Mouse (Mus musculus) MEL (cell line): ENCODE results near the gene Gm20431. TPM values are rescaled to one million over a fixed set of nuclear protein-coding genes. Genes with fewer than 3 reads are reported as not detected.

Experiments
- DNase-seq: peaks from one replicate; pipeline ENCODE4 v3.0.0; 2011; ENCODE audit warnings: low read depth, low spot score
- H3K27ac ChIP-seq: 2 replicates; pipeline ENCODE4 v1.5.1; 2012; ENCODE audit warnings: low read depth, mild to moderate bottlenecking, control low read depth, low read length, moderate library complexity; ENCODE audit not compliant: control insufficient read depth
- H3K27me3 ChIP-seq, 2 experiments: fragments of 150-350 bp in 1 of 2; sonication (generic) in 1 of 2; 2 replicates each; pipeline ENCODE4 v1.6.1; 2012; ENCODE audit warnings: low read length in 2 of 2, mild to moderate bottlenecking in 2 of 2, improper control_type of control experiment in 1 of 2, moderate library complexity in 1 of 2; ENCODE audit not compliant: insufficient read depth in 2 of 2, control insufficient read depth in 1 of 2
- H3K36me3 ChIP-seq, 2 experiments: 2 replicates each; pipeline ENCODE4 v1.6.1; 2012 to 2014; ENCODE audit warnings: low read length in 2 of 2, improper control_type of control experiment in 1 of 2, inconsistent platforms in 1 of 2, mild to moderate bottlenecking in 1 of 2; ENCODE audit not compliant: insufficient read depth in 2 of 2, control insufficient read depth in 1 of 2
- H3K4me1 ChIP-seq, 2 experiments: fragments of 150-350 bp in 1 of 2; sonication (generic) in 1 of 2; 2 replicates each; pipeline ENCODE4 v1.6.1; 2012; ENCODE audit warnings: low read length in 2 of 2, improper control_type of control experiment in 1 of 2, mild to moderate bottlenecking in 1 of 2; ENCODE audit not compliant: insufficient read depth in 2 of 2, control insufficient read depth in 1 of 2
- H3K4me3 ChIP-seq, 2 experiments: fragments of 150-350 bp in 1 of 2; sonication (generic) in 1 of 2; 2 replicates each; pipeline ENCODE4 v1.5.1; 2012; ENCODE audit warnings: low read depth in 2 of 2, low read length in 2 of 2, mild to moderate bottlenecking in 2 of 2, moderate library complexity in 2 of 2, control low read depth in 1 of 2, improper control_type of control experiment in 1 of 2; ENCODE audit not compliant: control insufficient read depth in 1 of 2, insufficient read depth in 1 of 2
- H3K79me2 ChIP-seq: 2 replicates; pipeline ENCODE4 v1.6.1; 2012; ENCODE audit warnings: mild to moderate bottlenecking, low read length, moderate library complexity; ENCODE audit not compliant: control insufficient read depth, poor library complexity, insufficient read depth
- H3K9ac ChIP-seq: 2 replicates; pipeline ENCODE4 v1.6.1; 2012; ENCODE audit warnings: low read depth, mild to moderate bottlenecking, control low read depth, low read length, moderate library complexity; ENCODE audit not compliant: control insufficient read depth, poor library complexity, severe bottlenecking
- H3K9me3 ChIP-seq: fragments of 150-350 bp; sonication (generic); replicated peaks from 2 replicates; pipeline ENCODE4 v1.6.1; 2012; ENCODE audit warnings: mild to moderate bottlenecking, low read length, improper control_type of control experiment, moderate library complexity; ENCODE audit not compliant: insufficient read depth
- BHLHE40 ChIP-seq: IDR thresholded peaks from 2 replicates; pipeline ENCODE4 v1.6.1; 2012; ENCODE audit warnings: low read depth, mild to moderate bottlenecking, inconsistent platforms, low read length, improper control_type of control experiment, borderline replicate concordance
- CHD2 ChIP-seq: IDR thresholded peaks from 2 replicates; pipeline ENCODE4 v1.6.1; 2011; ENCODE audit warnings: low read length, improper control_type of control experiment
- CTCF ChIP-seq, 3 experiments: IDR thresholded peaks in 2 of 3; conservative IDR thresholded peaks in 1 of 3; 2 replicates each; pipeline ENCODE4 v1.5.1; 2011 to 2012; ENCODE audit warnings: low read length in 3 of 3, low read depth in 2 of 3, mild to moderate bottlenecking in 2 of 3, improper control_type of control experiment in 1 of 3, inconsistent platforms in 1 of 3, mixed read lengths in 1 of 3, moderate library complexity in 1 of 3; ENCODE audit not compliant: control insufficient read depth in 1 of 3, insufficient read depth in 1 of 3, poor library complexity in 1 of 3, severe bottlenecking in 1 of 3
- EP300 ChIP-seq, 2 experiments: IDR thresholded peaks; 2 replicates each; pipeline ENCODE4 v1.6.1; 2011; ENCODE audit warnings: improper control_type of control experiment in 2 of 2, low read length in 2 of 2, low read depth in 1 of 2, mild to moderate bottlenecking in 1 of 2
- ETS1 ChIP-seq: IDR thresholded peaks from 2 replicates; pipeline ENCODE4 v1.6.1; 2012; ENCODE audit warnings: low read depth, mild to moderate bottlenecking, inconsistent platforms, low read length, improper control_type of control experiment, moderate library complexity
- MAFK ChIP-seq: IDR thresholded peaks from 2 replicates; pipeline ENCODE4 v1.6.1; 2011; ENCODE audit warnings: low read depth, mild to moderate bottlenecking, low read length, improper control_type of control experiment, borderline replicate concordance
- MAX ChIP-seq: IDR thresholded peaks from 2 replicates; pipeline ENCODE4 v1.6.1; 2011; ENCODE audit warnings: low read length, improper control_type of control experiment
- MAZ ChIP-seq: IDR thresholded peaks from 2 replicates; pipeline ENCODE4 v1.6.1; 2012; ENCODE audit warnings: low read depth, mild to moderate bottlenecking, inconsistent platforms, low read length, improper control_type of control experiment
- MEF2A ChIP-seq: IDR thresholded peaks from 2 replicates; pipeline ENCODE4 v1.6.1; 2014; ENCODE audit warnings: low read depth, mild to moderate bottlenecking, inconsistent platforms, low read length, improper control_type of control experiment; ENCODE audit not compliant: poor library complexity, insufficient replicate concordance, severe bottlenecking; ENCODE audit errors: extremely low read depth
- MXI1 ChIP-seq: IDR thresholded peaks from 2 replicates; pipeline ENCODE4 v1.6.1; 2011; ENCODE audit warnings: mild to moderate bottlenecking, low read depth, low read length, improper control_type of control experiment
- MYB ChIP-seq: IDR thresholded peaks from 2 replicates; pipeline ENCODE4 v1.6.1; 2011; ENCODE audit warnings: mild to moderate bottlenecking, low read depth, low read length, improper control_type of control experiment
- MYC ChIP-seq: IDR thresholded peaks from 2 replicates; pipeline ENCODE4 v1.6.1; 2011; ENCODE audit warnings: low read depth, mild to moderate bottlenecking, low read length, improper control_type of control experiment, moderate library complexity
- NELFE ChIP-seq: IDR thresholded peaks from 2 replicates; pipeline ENCODE4 v1.6.1; 2011; ENCODE audit warnings: low read depth, low read length, improper control_type of control experiment
- POLR2A ChIP-seq, 2 experiments: IDR thresholded peaks; 2 replicates each; pipeline ENCODE4 v1.6.1; 2011 to 2012; ENCODE audit warnings: low read length in 2 of 2, mild to moderate bottlenecking in 2 of 2, control low read depth in 1 of 2, improper control_type of control experiment in 1 of 2, low read depth in 1 of 2, moderate library complexity in 1 of 2; ENCODE audit not compliant: control insufficient read depth in 1 of 2, insufficient read depth in 1 of 2, poor library complexity in 1 of 2
- POLR2AphosphoS5 ChIP-seq: IDR thresholded peaks from 2 replicates; pipeline ENCODE4 v1.6.1; 2012; ENCODE audit warnings: low read depth, borderline replicate concordance, mild to moderate bottlenecking, inconsistent platforms, low read length, moderate library complexity, mixed read lengths
- RCOR1 ChIP-seq: IDR thresholded peaks from 2 replicates; pipeline ENCODE4 v1.6.1; 2012; ENCODE audit warnings: low read depth, mild to moderate bottlenecking, inconsistent platforms, low read length, improper control_type of control experiment
- SIN3A ChIP-seq: IDR thresholded peaks from 2 replicates; pipeline ENCODE4 v1.6.1; 2012; ENCODE audit warnings: low read length, improper control_type of control experiment, inconsistent platforms
- SMC3 ChIP-seq: IDR thresholded peaks from 2 replicates; pipeline ENCODE4 v1.6.1; 2011; ENCODE audit warnings: low read depth, low read length, improper control_type of control experiment
- TAL1 ChIP-seq: IDR thresholded peaks from 2 replicates; pipeline ENCODE4 v1.6.1; 2012; ENCODE audit warnings: mild to moderate bottlenecking, inconsistent platforms, low read length, moderate library complexity, mixed read lengths
- TBP ChIP-seq: IDR thresholded peaks from 2 replicates; pipeline ENCODE4 v1.8.0; 2011; ENCODE audit warnings: low read depth, low read length, improper control_type of control experiment
- TCF12 ChIP-seq: IDR thresholded peaks from 2 replicates; pipeline ENCODE4 v1.6.1; 2014; ENCODE audit warnings: low read depth, mild to moderate bottlenecking, inconsistent platforms, low read length, improper control_type of control experiment, moderate library complexity
- USF1 ChIP-seq: IDR thresholded peaks from 2 replicates; pipeline ENCODE4 v1.6.1; 2014; ENCODE audit warnings: low read depth, mild to moderate bottlenecking, inconsistent platforms, low read length, improper control_type of control experiment, moderate library complexity
- ZC3H11A ChIP-seq: IDR thresholded peaks from 2 replicates; pipeline ENCODE4 v1.6.1; 2012; ENCODE audit warnings: low read depth, mild to moderate bottlenecking, inconsistent platforms, low read length, improper control_type of control experiment
- ZKSCAN1 ChIP-seq: IDR thresholded peaks from 2 replicates; pipeline ENCODE4 v1.6.1; 2012; ENCODE audit warnings: low read depth, mild to moderate bottlenecking, inconsistent platforms, low read length, improper control_type of control experiment, moderate library complexity
- ZMIZ1 ChIP-seq: IDR thresholded peaks from 2 replicates; pipeline ENCODE4 v1.6.1; 2012; ENCODE audit warnings: low read depth, mild to moderate bottlenecking, inconsistent platforms, low read length, improper control_type of control experiment, moderate library complexity
- ZNF384 ChIP-seq: IDR thresholded peaks from 2 replicates; pipeline ENCODE4 v1.6.1; 2012; ENCODE audit warnings: low read depth, mild to moderate bottlenecking, inconsistent platforms, low read length, improper control_type of control experiment
- polyA plus RNA-seq, 2 experiments: library from polyadenylated mRNA; stranded (reverse) in 1 of 2; unstranded in 1 of 2; fragments of >175 nt in 1 of 2; fragments of >200 nt in 1 of 2; gene quantifications; 2 replicates each; pipeline versions ENCODE4 v1.2.1 to v1.2.4; 2012; ENCODE audit warnings: low replicate concordance in 2 of 2, low read depth in 1 of 2; ENCODE audit not compliant: insufficient read length in 2 of 2, insufficient read depth in 1 of 2, missing spikeins in 1 of 2
- total RNA-seq: library from RNA; depleted of rRNA; stranded (reverse); fragments of 300-350 nt; gene quantifications from 2 replicates; pipeline ENCODE4 v1.2.3, GENCODE M21; 2012

Gene Gm20431
- total and polyA plus RNA-seq, 3 experiments = 5.9 to 8.1 TPM; not detected in 1

DNA sequence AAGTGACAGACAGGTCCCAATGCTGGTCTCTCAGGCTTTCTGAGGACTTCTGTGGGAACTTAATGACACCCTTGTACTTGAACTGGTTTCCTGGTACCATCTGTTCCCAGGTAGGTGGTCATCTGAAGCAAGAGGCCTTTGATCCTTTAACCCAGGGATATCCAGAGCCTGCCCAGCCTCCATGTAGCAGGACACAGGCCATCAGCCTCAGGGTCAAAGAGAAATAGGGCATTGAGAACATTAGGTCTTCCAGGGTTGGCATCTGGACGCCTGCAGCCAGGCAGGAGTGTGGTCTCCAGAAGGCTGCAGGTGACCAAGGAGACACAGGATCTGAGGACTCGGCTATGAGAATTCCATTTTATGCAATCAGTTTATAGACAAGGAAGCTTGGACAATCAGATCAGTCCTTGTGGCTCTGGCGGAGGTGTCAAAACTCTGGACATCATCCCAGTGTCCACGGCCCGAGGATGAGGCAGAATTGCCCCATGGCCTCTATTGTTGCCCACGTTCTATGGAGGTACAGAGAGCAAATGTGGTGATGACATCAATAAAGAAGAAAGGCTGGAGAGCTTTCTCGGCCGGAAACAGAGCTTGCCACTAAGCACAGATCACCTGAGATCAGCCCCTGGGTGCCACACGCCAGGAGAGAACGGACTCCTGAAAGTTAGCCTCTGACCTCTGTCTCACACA lies 6.2 kb downstream of the Gm20431 start (continued):
- no peak for TF ChIP-seq MAFK

DNA sequence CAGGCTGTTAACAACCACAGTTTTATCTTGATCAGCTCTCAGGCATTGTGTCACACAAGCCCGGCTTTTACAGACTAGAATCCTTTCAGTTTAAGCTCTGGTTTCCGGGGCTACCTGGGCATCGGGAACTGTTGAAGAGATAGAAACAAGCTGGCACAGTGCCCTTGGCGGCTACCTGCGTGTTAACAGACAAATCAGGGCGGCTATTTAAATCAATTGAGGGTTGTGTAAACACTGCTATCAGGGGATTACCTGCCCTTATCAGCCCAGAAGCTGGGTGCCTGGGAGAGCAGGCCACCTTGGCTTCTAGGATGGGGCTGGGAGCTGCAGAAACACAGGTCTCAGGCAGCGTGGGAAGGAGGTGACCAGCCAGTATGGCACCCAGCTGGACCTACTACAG lies 8.6 kb downstream of the Gm20431 start:
- Histone ChIP-seq H3K9me3 (no peaks in the 10 kb centered on the region), H3K27me3 (no peaks in the 10 kb centered on the region), H3K36me3 (peaks cover 0 to 2% of the 10 kb centered on the region in 2 experiments; a peak in 1 of 4 replicates), H3K27ac (no peak overlapping the region), H3K4me1 (no peaks in the 10 kb centered on the region), H3K9ac (no peak overlapping the region), H3K79me2 (no peaks in the 10 kb centered on the region), H3K4me3 (no peak overlapping the region)
- DNase-seq = no peak
- no peak for TF ChIP-seq BHLHE40
- no peak for TF ChIP-seq ETS1
- no peak for TF ChIP-seq NELFE
- no peak for TF ChIP-seq EP300 (IDR thresholded peaks at IDR 0.05; ENCODE audit: low read depth in 1 of 2, low read length in 2 of 2)
- no peak for TF ChIP-seq MYB
- no peak for TF ChIP-seq USF1
- TF ChIP-seq MAX = no peak
- TF ChIP-seq ZMIZ1 = no peak
- TF ChIP-seq TBP = no peak
- no peak for TF ChIP-seq MAZ
- no peak for TF ChIP-seq MYC
- TF ChIP-seq SMC3 = no peak
- TF ChIP-seq ZNF384 = no peak

DNA sequence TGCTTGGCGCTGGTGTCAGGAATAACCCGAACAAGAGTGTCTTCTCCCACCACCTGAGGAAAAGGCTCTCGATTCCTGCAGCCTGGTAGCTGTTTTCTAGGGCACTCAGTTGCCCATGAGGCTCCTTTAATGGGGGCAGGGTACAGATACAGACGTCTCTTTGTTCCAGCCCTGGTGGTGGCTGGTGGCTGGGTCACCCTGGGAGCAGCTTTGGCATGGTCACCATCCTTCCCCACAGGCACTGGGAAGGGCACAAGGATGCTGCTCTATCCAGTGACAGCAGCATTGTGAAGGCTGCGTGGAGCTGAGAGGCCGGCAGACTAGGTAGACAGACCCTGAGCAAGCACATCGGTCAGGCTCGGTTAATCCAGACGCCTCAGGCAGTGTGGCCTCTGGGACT lies 9.7 kb downstream of the Gm20431 start:
- Histone ChIP-seq H3K4me3 (no peak overlapping the region), H3K27ac (no peak overlapping the region), H3K4me1 (no peaks in the 10 kb centered on the region), H3K79me2 (no peaks in the 10 kb centered on the region), H3K9ac (no peak overlapping the region), H3K9me3 (no peaks in the 10 kb centered on the region), H3K36me3 (peaks cover 0 to 2% of the 10 kb centered on the region in 2 experiments; a peak in 1 of 4 replicates), H3K27me3 (no peaks in the 10 kb centered on the region)
- TF ChIP-seq SIN3A (no peak), CTCF (IDR thresholded peaks at IDR 0.05 in 2 of 3, conservative IDR thresholded peaks at IDR 0.05 in 1 of 3; ENCODE audit: control insufficient read depth in 1 of 3, insufficient read depth in 1 of 3, low read depth in 2 of 3, low read length in 3 of 3, poor library complexity in 1 of 3, severe bottlenecking in 1 of 3) (no peak), TCF12 (no peak), ZKSCAN1 (no peak), ZC3H11A (no peak), MXI1 (no peak), TBP (no peak), NELFE (no peak), CHD2 (no peak), TAL1 (no peak), POLR2AphosphoS5 (no peak), MAFK (no peak), POLR2A (IDR thresholded peaks at IDR 0.05; ENCODE audit: control insufficient read depth in 1 of 2, insufficient read depth in 1 of 2, low read depth in 1 of 2, low read length in 2 of 2, poor library complexity in 1 of 2) (no peak), MEF2A (no peak), RCOR1 (no peak)
- DNase-seq = no peak
